Mouse (Mus musculus) embryonic facial prominence, embryonic 14.5 days (tissue): ENCODE measurements around the gene 1110032A03Rik. TPM values are rescaled to one million over a fixed set of nuclear protein-coding genes. Genes with fewer than 3 reads are reported as not detected.

Experiments
- ATAC-seq: fragments of 200-750 bp; cut with Nextera tagmentation; 2 replicates; pipeline ENCODE4 v1.8.0; 2017; ENCODE audit warnings: low read depth, moderate number of reproducible peaks, moderate TSS enrichment
- DNase-seq: peaks from one replicate; pipeline ENCODE4 v3.0.0-alpha.2; 2015; ENCODE audit warnings: low spot score
- H3K27ac ChIP-seq: fragments of 300-500 bp; sonication (generic); replicated peaks from 2 replicates; pipeline ENCODE4 v1.5.1; 2014; ENCODE audit warnings: low read depth, mild to moderate bottlenecking, low read length, moderate library complexity
- H3K27me3 ChIP-seq: fragments of 300-500 bp; sonication (generic); replicated peaks from 2 replicates; pipeline ENCODE4 v1.6.1; 2014; ENCODE audit warnings: low read length; ENCODE audit not compliant: control insufficient read depth, insufficient read depth
- H3K36me3 ChIP-seq: fragments of 300-500 bp; sonication (generic); 2 replicates; pipeline ENCODE4 v1.6.1; 2014; ENCODE audit warnings: low read length, mixed read lengths; ENCODE audit not compliant: control insufficient read depth, insufficient read depth
- H3K4me1 ChIP-seq: fragments of 300-500 bp; sonication (generic); 2 replicates; pipeline ENCODE4 v1.6.1; 2014; ENCODE audit warnings: antibody characterized with exemption, low read length; ENCODE audit not compliant: control insufficient read depth, insufficient read depth
- H3K4me2 ChIP-seq: fragments of 300-500 bp; sonication (generic); 2 replicates; pipeline ENCODE4 v1.6.1; 2014; ENCODE audit warnings: low read depth, mild to moderate bottlenecking, low read length, moderate library complexity, mixed read lengths
- H3K4me3 ChIP-seq: fragments of 300-500 bp; sonication (generic); 2 replicates; pipeline ENCODE4 v1.5.1; 2014; ENCODE audit warnings: low read depth, mild to moderate bottlenecking, low read length
- H3K9ac ChIP-seq: fragments of 300-500 bp; sonication (generic); 2 replicates; pipeline ENCODE4 v1.6.1; 2014; ENCODE audit warnings: low read depth, mild to moderate bottlenecking, low read length, moderate library complexity, mixed read lengths
- H3K9me3 ChIP-seq: fragments of 300-500 bp; sonication (generic); 2 replicates; pipeline ENCODE4 v1.6.1; 2016; ENCODE audit warnings: low read length; ENCODE audit not compliant: control insufficient read depth
- WGBS: fragments of 180-500 bp; shearing (Covaris S2); extraction: QIAGEN DNeasy Blood & Tissue Kit; methylation state at CpG from one replicate; pipeline ENCODE4 v1.1.7; 2014; 5-methylcytosine and 5-hydroxymethylcytosine counted together
- polyA plus RNA-seq: library from polyadenylated mRNA; unstranded; fragments of >200 nt; fragmentation: Nextera tagmentation; extraction: Ambion mirVana; gene quantifications from 2 replicates; pipeline ENCODE4 v1.2.1, GENCODE M21; 2014

The 1110032A03Rik gene
- polyA plus RNA-seq, 1 experiment from 2014 or later: 41.2 TPM

DNA sequence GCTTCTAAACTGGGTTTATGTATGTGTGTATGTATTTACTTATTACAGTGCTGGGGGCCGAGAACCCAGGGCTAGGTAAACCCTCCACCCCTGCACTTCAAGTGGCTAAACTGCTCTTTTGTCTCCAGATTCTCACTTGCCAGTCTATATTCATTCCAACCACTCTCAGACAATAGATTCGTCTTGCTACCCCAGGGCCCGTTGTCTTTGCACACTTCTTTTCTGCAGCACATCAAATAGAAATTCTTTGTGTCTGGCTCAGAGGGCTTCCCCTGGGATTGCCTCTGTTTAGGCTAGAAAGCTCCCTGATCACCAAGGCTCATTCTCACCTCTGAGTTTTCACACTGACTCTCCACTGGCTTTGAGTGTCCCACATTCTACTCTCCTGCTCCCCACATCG, 42.8 kb downstream of the 1110032A03Rik start:
- H3K4me3 ChIP-seq: no peak overlapping the region
- H3K4me2 ChIP-seq: no peak overlapping the region
- no peak for DNase-seq
- H3K9ac ChIP-seq: no peak overlapping the region
- ATAC-seq: no peak
- no peaks in the 10 kb centered on the region for H3K4me1 ChIP-seq
- no peaks in the 10 kb centered on the region for H3K9me3 ChIP-seq
- H3K27ac ChIP-seq: no peak overlapping the region
- H3K36me3 ChIP-seq: no peaks in the 10 kb centered on the region
- WGBS: 35% methylated on average over 4 of the region's 4 CpGs
- no peaks in the 10 kb centered on the region for H3K27me3 ChIP-seq

DNA sequence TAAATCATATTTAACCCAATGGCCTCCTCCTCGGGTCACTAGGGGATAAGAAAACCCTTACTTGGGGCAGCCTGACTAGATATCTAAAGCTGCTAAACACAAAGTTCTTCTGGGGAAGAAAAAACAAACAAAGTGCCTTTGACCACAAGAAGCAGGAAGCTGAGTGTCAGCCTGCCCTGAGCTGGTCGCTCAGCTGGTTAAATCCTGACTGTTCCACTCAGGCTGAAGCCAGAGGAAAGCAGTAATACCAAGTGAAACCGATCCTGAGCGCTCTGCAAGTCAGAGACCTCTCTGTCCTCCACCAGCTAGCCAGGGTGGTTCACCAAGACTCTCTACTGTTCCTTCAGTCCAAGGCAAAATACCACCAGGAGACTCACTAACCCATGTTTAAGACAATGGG, 45.7 kb downstream of the 1110032A03Rik start:
- Histone ChIP-seq H3K9me3 (no peaks in the 10 kb centered on the region), H3K27me3 (no peaks in the 10 kb centered on the region), H3K4me3 (no peak overlapping the region), H3K9ac (no peak overlapping the region), H3K27ac (no peak overlapping the region; the same call in 1 of the 2 replicates), H3K4me2 (no peak overlapping the region), H3K4me1 (peaks cover 16% of the 10 kb centered on the region), H3K36me3 (no peaks in the 10 kb centered on the region)
- DNase-seq (no peak), ATAC-seq (no peak)
- 37% methylated on average over 4 of the region's 4 CpGs for WGBS

DNA sequence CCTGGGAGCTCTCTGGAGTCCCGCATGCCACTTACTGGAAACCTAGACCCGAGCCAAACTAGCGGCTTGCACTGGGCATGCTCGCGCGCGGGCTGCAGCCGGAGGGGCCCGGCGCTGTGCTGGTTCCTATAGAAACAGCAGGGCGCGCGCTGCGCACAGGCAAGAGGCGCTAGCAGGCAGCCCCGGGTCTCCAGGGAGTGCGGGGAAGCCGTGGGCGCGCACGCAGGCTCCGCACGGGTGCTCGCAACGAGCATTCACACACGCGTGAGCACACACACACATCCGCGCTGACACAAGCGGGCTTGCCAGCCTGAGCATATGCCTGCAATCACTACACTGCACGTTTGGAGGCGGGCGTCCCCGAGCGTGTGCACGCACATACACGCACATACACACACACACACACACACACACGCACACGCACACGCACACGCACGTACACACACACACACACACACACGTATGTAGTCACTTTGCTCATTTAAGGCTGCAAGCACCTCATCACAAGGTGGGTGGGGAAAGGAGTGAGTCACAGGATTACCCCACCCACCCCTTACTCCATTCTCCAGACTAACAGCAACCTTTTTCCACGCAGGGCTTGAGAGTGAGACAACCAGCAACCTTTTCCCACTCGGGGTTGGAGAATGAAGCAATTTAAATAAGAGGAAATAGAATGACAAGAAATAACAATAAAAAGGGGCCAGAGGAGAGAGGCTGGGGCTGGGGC, 47.2 kb downstream of the 1110032A03Rik start:
- under 1% methylated on average over 40 of the region's 45 CpGs for WGBS
- peak overlapping the region; percentile 89 for H3K4me2 ChIP-seq
- peak; percentile 95 for DNase-seq

DNA sequence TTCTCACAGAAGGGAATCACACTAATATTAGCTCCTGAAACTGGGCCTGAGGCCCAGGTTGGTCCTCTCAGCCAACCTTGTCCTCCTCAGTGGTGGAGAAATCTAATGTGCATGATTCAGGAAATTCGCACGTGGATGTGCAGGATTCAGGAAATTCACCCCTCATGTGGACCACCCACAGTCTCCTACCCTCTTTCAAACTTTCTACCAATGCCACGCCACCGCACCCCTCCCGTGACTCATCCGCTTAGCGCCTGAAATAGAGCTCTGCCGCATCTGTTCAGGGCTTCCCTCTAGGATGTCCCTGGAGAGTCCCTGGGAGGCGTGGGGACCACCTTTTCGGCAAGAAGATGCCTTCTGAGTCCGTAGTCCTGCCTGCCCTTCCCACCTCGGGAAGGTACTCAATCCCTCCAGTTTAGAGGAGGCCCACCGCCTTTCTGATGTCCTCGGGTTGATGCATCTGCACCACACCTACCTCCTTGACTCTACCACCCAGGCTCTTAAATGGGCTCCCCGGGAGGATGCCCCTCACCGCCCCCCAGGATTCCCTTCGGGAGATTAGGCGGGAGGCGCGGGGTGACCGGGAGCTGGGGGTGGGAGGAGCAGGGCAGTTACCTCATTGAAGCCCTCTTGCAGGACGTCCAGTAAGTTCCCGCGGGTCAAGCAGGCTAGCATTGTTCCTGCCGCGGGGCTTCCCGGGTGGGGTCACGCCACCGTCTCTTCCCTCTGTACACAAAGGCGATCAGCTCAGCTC, 48.0 kb downstream of the 1110032A03Rik start:
- 0 out of 2 replicates have a peak, but pooled peaks have one; percentile 26 for ATAC-seq
- H3K9ac ChIP-seq: peak overlapping the region; percentile 80

More for the DNA sequence above, 47.2 kb downstream of the 1110032A03Rik start:
- Histone ChIP-seq H3K9me3 (no peaks in the 10 kb centered on the region), H3K27ac (peak overlapping the region; percentile 65), H3K4me1 (peaks cover 19% of the 10 kb centered on the region), H3K36me3 (no peaks in the 10 kb centered on the region), H3K27me3 (no peaks in the 10 kb centered on the region), H3K4me3 (peak overlapping the region; percentile 64), H3K9ac (peak overlapping the region; percentile 80)
- peak; percentile 97 for ATAC-seq

DNA sequence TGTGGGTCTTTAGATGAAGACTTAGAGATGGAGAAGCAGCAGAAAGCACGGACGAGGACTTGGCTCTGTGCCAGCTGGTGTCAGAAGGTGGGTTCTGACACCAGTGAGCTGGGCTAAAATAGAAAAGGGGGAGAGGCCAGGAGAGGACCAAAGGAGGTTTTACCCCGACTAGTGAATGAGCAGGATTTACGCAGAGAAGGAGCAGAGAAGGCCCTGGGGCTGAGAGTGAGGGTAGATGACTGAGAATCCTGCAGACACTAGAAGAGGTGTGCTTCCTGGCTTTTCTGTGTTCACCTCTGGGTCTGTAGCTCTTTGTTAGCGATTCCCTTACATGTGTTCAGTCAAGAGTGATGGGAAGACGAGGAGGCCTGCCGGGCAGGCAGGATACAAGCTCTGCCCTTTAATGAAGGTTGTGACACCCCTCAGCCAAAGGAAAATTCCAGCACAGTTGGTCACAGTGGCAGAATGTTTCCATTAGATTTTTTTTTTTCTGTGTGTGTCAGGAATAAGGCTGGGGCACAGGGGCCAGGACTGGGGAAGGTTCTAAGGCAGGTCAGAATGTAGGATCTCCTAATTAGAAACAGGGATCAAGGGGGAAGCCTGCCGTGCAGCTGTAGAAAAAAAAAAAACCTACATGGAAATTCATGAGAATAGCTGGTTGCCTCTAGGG, 49.3 kb downstream of the 1110032A03Rik start:
- H3K4me3 ChIP-seq: peak overlapping the region; percentile 64
- DNase-seq (no peak), ATAC-seq (no peak)
- peak overlapping the region; percentile 68 for H3K27ac ChIP-seq
- no peaks in the 10 kb centered on the region for H3K27me3 ChIP-seq
- H3K4me2 ChIP-seq: peak overlapping the region; percentile 89
- H3K9ac ChIP-seq: no peak overlapping the region
- H3K4me1 ChIP-seq: peaks cover 24% of the 10 kb centered on the region
- no peaks in the 10 kb centered on the region for H3K9me3 ChIP-seq
- H3K36me3 ChIP-seq: no peaks in the 10 kb centered on the region
- 18% methylated on average over 8 of the region's 8 CpGs for WGBS

More for the DNA sequence above, 48.0 kb downstream of the 1110032A03Rik start:
- Histone ChIP-seq H3K4me1 (peaks cover 21% of the 10 kb centered on the region), H3K4me2 (peak overlapping the region; percentile 89), H3K27ac (peak overlapping the region; percentile 65), H3K9me3 (no peaks in the 10 kb centered on the region), H3K4me3 (peak overlapping the region; percentile 64), H3K36me3 (no peaks in the 10 kb centered on the region), H3K27me3 (no peaks in the 10 kb centered on the region)
- 2% methylated on average over 29 of the region's 30 CpGs for WGBS
- DNase-seq: peak; percentile 73

DNA sequence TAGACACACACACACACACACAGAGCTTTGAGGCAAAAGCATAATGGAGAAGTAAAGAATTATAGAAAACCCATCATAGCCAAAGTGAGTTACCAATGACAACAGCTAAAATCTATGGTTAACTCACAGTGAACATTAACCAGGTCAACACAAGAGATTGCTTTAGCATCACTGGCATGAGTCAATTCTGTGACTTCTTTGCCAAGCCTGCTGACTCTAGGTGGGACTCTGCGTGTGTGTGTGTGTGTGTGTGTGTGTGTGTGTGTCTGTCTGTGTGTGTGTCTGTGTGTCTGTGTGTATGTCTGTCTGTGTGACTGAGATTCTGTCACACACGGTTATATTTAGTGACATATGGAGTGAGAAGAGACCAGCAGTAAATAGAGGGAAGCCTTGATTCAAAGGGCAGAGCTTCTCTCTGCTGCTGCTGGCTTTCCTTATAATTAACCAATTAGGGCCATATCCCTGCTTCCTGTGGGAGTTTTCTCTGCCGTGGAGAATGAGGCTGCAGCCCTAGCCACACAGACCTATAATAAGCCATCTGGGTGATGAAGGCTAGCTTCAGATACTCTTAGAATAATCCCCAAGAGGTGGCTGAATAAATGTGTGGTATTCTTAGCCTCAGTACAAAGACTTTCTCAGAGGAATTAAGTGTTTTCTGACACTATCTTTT, 50.5 kb downstream of the 1110032A03Rik start:
- Histone ChIP-seq H3K27me3 (no peaks in the 10 kb centered on the region), H3K4me3 (no peak overlapping the region), H3K27ac (no peak overlapping the region), H3K4me1 (peaks cover 27% of the 10 kb centered on the region), H3K9ac (no peak overlapping the region; the same call in 1 of the 2 replicates), H3K9me3 (no peaks in the 10 kb centered on the region), H3K4me2 (peak overlapping the region; percentile 16; the same call in 1 of the 2 replicates), H3K36me3 (no peaks in the 10 kb centered on the region)
- 41% methylated on average over 3 of the region's 3 CpGs for WGBS
- no peak for ATAC-seq
- peak; percentile 53 for DNase-seq

DNA sequence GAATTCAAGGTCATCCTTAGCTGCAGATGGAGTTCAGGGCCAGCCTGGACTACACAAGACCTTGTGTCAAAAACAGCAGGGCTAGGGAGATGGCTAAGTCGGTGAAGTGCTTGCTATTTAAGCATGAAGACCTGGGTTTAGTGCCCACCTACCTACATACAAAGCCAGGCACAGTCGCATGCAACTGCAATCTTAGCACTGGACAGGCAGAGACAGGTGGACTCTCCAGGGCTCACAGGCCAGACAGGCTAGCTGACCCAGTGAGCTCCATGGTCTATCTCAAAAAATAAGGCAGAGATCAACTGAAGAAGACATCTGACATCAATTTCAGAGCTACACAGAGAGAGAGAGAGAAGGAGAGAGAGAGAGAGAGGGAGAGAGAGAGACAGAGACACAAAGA, 51.2 kb downstream of the 1110032A03Rik start:
- 0 out of 2 replicates have a peak overlapping the region, but pooled peaks have one; percentile 4 for H3K4me2 ChIP-seq
- H3K9me3 ChIP-seq: no peaks in the 10 kb centered on the region
- H3K36me3 ChIP-seq: no peaks in the 10 kb centered on the region
- 72% methylated on average over 2 of the region's 2 CpGs for WGBS
- H3K9ac ChIP-seq: no peak overlapping the region; the same call in 1 of the 2 replicates
- H3K4me1 ChIP-seq: peaks cover 27% of the 10 kb centered on the region
- H3K27ac ChIP-seq: no peak overlapping the region; the same call in none of the 2 replicates
- DNase-seq (no peak), ATAC-seq (no peak)
- H3K27me3 ChIP-seq: no peaks in the 10 kb centered on the region
- H3K4me3 ChIP-seq: no peak overlapping the region

DNA sequence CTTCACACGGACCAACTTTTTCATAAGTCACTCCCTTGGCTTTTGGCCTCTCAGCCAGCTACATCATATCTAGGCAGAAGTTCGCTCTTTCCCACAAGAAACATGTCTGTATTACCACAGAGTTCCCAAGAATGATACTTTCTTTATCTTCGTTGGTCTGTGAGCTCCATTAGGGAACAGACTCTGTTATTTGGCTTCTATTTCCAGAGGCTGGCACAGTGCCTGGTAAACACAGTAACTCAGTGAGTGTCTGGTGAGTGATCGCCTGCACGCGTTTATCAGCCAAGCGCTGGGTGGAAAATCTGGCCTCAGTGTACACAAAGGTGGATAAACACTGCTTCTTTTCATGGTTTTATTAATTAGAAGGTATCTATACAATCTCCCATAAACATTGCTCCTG, 51.9 kb downstream of the 1110032A03Rik start:
- H3K9me3 ChIP-seq: no peaks in the 10 kb centered on the region
- DNase-seq (peak; percentile 89), ATAC-seq (no peak)
- no peak overlapping the region for H3K4me3 ChIP-seq
- WGBS: 32% methylated on average over 7 of the region's 7 CpGs
- H3K4me2 ChIP-seq: peak overlapping the region; percentile 43
- H3K27ac ChIP-seq: peak overlapping the region; percentile 67; the same call in 1 of the 2 replicates
- H3K4me1 ChIP-seq: peaks cover 27% of the 10 kb centered on the region
- H3K27me3 ChIP-seq: no peaks in the 10 kb centered on the region
- H3K36me3 ChIP-seq: no peaks in the 10 kb centered on the region
- H3K9ac ChIP-seq: no peak overlapping the region
